Mouse (Mus musculus) liver, postnatal 0 days (tissue): Measurements from ENCODE around the gene Tmem219.

ENCODE experiments used
- CTCF ChIP-seq: sonication (generic); IDR thresholded peaks from 2 replicates; pipeline ENCODE4 v1.5.1; 2016; ENCODE audit warnings: antibody characterized with exemption, low read depth
- EP300 ChIP-seq: IDR thresholded peaks from 2 replicates; pipeline ENCODE4 v1.6.1; 2016; ENCODE audit warnings: antibody characterized with exemption, low read depth, mild to moderate bottlenecking

DNA sequence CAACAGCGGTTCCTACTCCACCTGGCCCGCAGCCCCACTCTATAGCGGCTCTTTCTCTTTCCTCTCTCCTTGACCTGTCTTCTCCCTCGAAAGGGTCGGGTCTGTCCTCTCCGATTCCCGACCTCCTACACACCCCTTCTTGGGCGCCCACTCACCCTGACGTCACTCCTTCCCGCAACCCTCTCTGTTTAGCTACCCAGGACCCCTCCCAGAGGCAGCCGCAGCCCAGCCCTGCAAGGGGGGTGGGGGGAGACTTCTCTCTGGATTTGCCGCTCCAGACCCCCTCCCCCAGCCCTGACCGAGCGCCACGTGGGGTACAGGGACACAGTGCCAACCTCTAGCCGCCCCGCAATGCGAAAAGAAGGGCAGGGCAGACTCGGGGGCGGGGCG lies 26.7 kb upstream of the Tmem219 start, which contains the start of gene Asphd1:
- TF ChIP-seq CTCF (no peak), EP300 (no peak)
